Mouse (Mus musculus) midbrain, embryonic 16.5 days (tissue): ENCODE results near the gene Cox4i2. TPM values are rescaled to one million over a fixed set of nuclear protein-coding genes. Genes with fewer than 3 reads are reported as not detected.
A peak's percentile ranks its signal among the peaks of the same experiment; 100 is the strongest.

Experiments
- ATAC-seq: fragments of 200-750 bp; cut with Nextera tagmentation; 2 replicates; pipeline ENCODE4 v1.8.0; 2017; ENCODE audit warnings: moderate TSS enrichment
- H3K27ac ChIP-seq: fragments of 300-500 bp; sonication (generic); 2 replicates; pipeline ENCODE4 v1.5.1; 2014; ENCODE audit warnings: mild to moderate bottlenecking, low read length, mixed read lengths
- H3K27me3 ChIP-seq: fragments of 300-500 bp; sonication (generic); 2 replicates; pipeline ENCODE4 v1.6.1; 2014; ENCODE audit warnings: low read depth, low read length, mixed read lengths; ENCODE audit not compliant: control insufficient read depth, insufficient read depth
- H3K36me3 ChIP-seq: fragments of 300-500 bp; sonication (generic); 2 replicates; pipeline ENCODE4 v1.6.1; 2014; ENCODE audit warnings: mild to moderate bottlenecking, low read length, moderate library complexity, mixed read lengths; ENCODE audit not compliant: control insufficient read depth, insufficient read depth
- H3K4me1 ChIP-seq: fragments of 300-500 bp; sonication (generic); 2 replicates; pipeline ENCODE4 v1.6.1; 2014; ENCODE audit warnings: mild to moderate bottlenecking, low read length, mixed read lengths; ENCODE audit not compliant: control insufficient read depth, insufficient read depth
- H3K4me2 ChIP-seq: fragments of 300-500 bp; sonication (generic); 2 replicates; pipeline ENCODE4 v1.6.1; 2014; ENCODE audit warnings: mild to moderate bottlenecking, low read length, mixed read lengths
- H3K4me3 ChIP-seq: fragments of 300-500 bp; sonication (generic); 2 replicates; pipeline ENCODE4 v1.5.1; 2014; ENCODE audit warnings: low read depth, mild to moderate bottlenecking, low read length, moderate library complexity, mixed read lengths
- H3K9ac ChIP-seq: fragments of 300-500 bp; sonication (generic); 2 replicates; pipeline ENCODE4 v1.6.1; 2014; ENCODE audit warnings: low read depth, low read length, mixed read lengths
- H3K9me3 ChIP-seq: fragments of 300-500 bp; sonication (generic); replicated peaks from 2 replicates; pipeline ENCODE4 v1.6.1; 2014; ENCODE audit warnings: mild to moderate bottlenecking, low read length, mixed read lengths; ENCODE audit not compliant: control insufficient read depth, poor library complexity, severe bottlenecking
- WGBS: fragments of 180-500 bp; shearing (Covaris S2); extraction: QIAGEN DNeasy Blood & Tissue Kit; methylation state at CpG from one replicate; pipeline ENCODE4 v1.1.7; 2014; 5-methylcytosine and 5-hydroxymethylcytosine counted together
- polyA plus RNA-seq: library from polyadenylated mRNA; unstranded; fragments of >200 nt; fragmentation: Nextera tagmentation; extraction: Ambion mirVana; gene quantifications from 2 replicates; pipeline ENCODE4 v1.2.1, GENCODE M21; 2015

Cox4i2 gene
- polyA plus RNA-seq, 1 experiment from 2014 or later, result 5.0 TPM

DNA sequence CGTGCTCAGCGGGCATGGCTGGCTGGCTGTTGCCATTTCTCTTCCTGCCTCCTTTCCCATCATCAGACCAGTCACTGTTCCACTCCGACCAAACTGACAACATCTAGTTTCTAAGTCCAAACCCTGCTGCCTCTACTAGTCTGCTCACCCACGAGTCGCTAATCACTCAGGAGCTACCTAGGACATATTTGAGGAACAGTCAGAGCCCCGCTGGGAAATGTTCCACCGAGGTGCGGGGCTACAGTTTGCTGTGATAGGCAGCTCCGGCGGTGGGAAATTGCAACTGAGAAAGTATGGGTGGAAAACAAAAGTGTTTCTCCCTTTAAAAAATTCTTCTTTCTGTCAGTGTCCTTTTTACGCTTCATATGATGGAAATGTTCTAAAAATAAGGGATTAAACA, 36.3 kb upstream of the Cox4i2 start:
- 39% methylated on average over 11 of the region's 11 CpGs for WGBS
- Histone ChIP-seq H3K36me3 (no peaks in the 10 kb centered on the region), H3K4me2 (no peak overlapping the region), H3K9me3 (no peaks in the 10 kb centered on the region), H3K27me3 (no peaks in the 10 kb centered on the region), H3K4me3 (no peak overlapping the region), H3K27ac (peak overlapping the region; percentile 12; the same call in 1 of the 2 replicates), H3K4me1 (no peaks in the 10 kb centered on the region), H3K9ac (no peak overlapping the region)
- ATAC-seq, result no peak; the same call in 1 of the 2 replicates

DNA sequence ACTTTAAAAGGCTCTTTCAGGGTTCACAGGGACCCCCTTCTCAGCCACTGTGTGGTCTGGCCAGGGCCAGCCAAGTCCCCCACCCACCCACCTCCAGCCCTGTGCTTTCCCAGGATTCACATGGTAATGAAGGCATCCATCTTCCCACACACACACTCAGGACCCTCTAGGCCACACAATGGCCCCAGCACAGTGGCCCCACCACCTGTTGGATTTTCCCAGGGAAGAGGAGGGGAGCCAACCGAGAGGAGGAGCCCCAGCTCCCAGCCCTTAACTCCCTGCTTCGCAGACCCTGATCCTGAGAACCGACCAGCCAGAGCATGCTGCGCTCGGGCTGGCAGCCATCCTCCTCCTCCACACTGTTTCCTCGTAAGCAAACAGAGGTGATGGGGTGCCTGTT, 35.9 kb upstream of the Cox4i2 start:
- 12% methylated on average over 6 of the region's 6 CpGs for WGBS
- H3K4me1 ChIP-seq, result no peaks in the 10 kb centered on the region
- H3K27me3 ChIP-seq, result no peaks in the 10 kb centered on the region
- no peaks in the 10 kb centered on the region for H3K36me3 ChIP-seq
- no peak overlapping the region for H3K4me2 ChIP-seq
- no peak overlapping the region for H3K27ac ChIP-seq
- H3K9me3 ChIP-seq, result no peaks in the 10 kb centered on the region
- H3K9ac ChIP-seq, result no peak overlapping the region
- H3K4me3 ChIP-seq, result no peak overlapping the region
- peak; percentile 68 for ATAC-seq

- WGBS, result 2% methylated on average over 33 of the region's 37 CpGs
- 0 out of 2 replicates have a peak, but pooled peaks cover 2% of the 10 kb centered on the region for H3K27me3 ChIP-seq
- peak overlapping the region; percentile 30 for H3K4me3 ChIP-seq
- H3K36me3 ChIP-seq, result no peaks in the 10 kb centered on the region
- H3K27ac ChIP-seq, result no peak overlapping the region
- H3K4me2 ChIP-seq, result peak overlapping the region; percentile 56
- peak overlapping the region; percentile 61 for H3K9ac ChIP-seq
- H3K4me1 ChIP-seq, result no peaks in the 10 kb centered on the region
- peak; percentile 62; the same call in 1 of the 2 replicates for ATAC-seq
- H3K9me3 ChIP-seq, result no peaks in the 10 kb centered on the region
Observed at GRCm38 (mm10) chr2:152723651-152724331, 30.2 kb upstream of the Cox4i2 start.

DNA sequence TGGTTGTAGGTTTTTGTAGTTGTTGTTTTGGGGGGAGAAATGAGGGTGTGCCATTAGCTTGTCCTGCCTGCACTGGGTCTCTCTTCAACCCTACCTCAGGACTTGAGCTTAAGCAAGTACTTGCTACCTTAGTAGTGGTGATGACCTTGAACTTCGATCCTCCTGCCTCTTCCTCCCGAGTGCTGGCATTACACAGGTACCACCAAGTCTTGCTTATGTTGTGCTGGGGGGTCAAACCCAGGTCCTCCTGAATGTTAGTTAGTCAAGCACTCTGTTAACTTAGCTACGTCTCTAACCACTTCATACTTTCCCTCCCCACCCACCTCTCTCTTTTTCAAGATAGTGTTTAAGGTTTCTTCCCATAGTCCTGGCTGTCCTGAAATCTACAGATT, 29.6 kb upstream of the Cox4i2 start:
- Histone ChIP-seq H3K36me3 (no peaks in the 10 kb centered on the region), H3K9ac (peak overlapping the region; percentile 61; the same call in 1 of the 2 replicates), H3K4me2 (no peak overlapping the region), H3K4me1 (no peaks in the 10 kb centered on the region), H3K27ac (no peak overlapping the region), H3K27me3 (0 out of 2 replicates have a peak, but pooled peaks cover 2% of the 10 kb centered on the region), H3K4me3 (peak overlapping the region; percentile 30), H3K9me3 (no peaks in the 10 kb centered on the region)
- no peak for ATAC-seq
- 70% methylated on average over 3 of the region's 3 CpGs for WGBS

DNA sequence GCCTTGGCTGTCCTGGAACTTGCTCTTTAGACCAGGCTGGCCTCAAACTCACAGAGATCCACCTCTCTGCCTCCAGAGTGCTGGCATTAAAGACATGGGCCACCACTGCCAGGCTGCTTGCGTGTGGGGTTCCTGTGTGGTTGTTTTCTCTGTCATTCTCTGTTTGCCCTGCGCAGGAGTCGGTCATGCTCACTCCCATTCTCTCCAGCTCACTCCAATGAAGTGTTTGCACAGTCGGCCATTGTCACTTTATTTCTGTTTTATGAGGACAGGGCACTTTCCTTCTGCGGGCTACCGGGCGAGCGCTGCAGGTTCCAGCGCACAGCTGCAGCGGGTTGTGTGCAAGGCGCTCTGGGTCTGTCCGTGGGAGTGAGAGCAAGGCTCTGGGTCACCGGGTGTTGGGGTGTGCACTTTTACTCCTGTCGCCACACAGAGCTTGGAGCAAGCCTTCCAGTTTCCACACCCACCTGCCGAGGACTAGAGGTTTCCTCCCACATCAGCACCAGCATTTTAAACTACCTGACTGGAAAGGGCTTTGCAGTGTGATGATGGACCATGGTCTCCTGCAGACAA, 28.7 kb upstream of the Cox4i2 start:
- no peaks in the 10 kb centered on the region for H3K4me1 ChIP-seq
- H3K27me3 ChIP-seq, result 0 out of 2 replicates have a peak, but pooled peaks cover 2% of the 10 kb centered on the region
- no peak overlapping the region for H3K4me3 ChIP-seq
- no peaks in the 10 kb centered on the region for H3K9me3 ChIP-seq
- H3K9ac ChIP-seq, result no peak overlapping the region
- ATAC-seq, result no peak
- H3K36me3 ChIP-seq, result no peaks in the 10 kb centered on the region
- H3K27ac ChIP-seq, result no peak overlapping the region
- WGBS, result 70% methylated on average over 15 of the region's 15 CpGs
- no peak overlapping the region for H3K4me2 ChIP-seq

GRCm38 (mm10) chr2:152726213-152726612, 27.8 kb upstream of the Cox4i2 start:
- H3K27ac ChIP-seq, result no peak overlapping the region
- H3K4me2 ChIP-seq, result no peak overlapping the region
- no peak overlapping the region for H3K4me3 ChIP-seq
- no peaks in the 10 kb centered on the region for H3K36me3 ChIP-seq
- 88% methylated on average over 6 of the region's 6 CpGs for WGBS
- H3K4me1 ChIP-seq, result no peaks in the 10 kb centered on the region
- ATAC-seq, result no peak
- H3K9ac ChIP-seq, result no peak overlapping the region
- no peaks in the 10 kb centered on the region for H3K9me3 ChIP-seq
- 0 out of 2 replicates have a peak, but pooled peaks cover 2% of the 10 kb centered on the region for H3K27me3 ChIP-seq

GRCm38 (mm10) chr2:152726751-152727335, 27.1 kb upstream of the Cox4i2 start:
- 60% methylated on average over 6 of the region's 6 CpGs for WGBS
- no peak overlapping the region for H3K27ac ChIP-seq
- no peak overlapping the region for H3K4me3 ChIP-seq
- no peak for ATAC-seq
- H3K4me1 ChIP-seq, result no peaks in the 10 kb centered on the region
- H3K4me2 ChIP-seq, result no peak overlapping the region
- H3K9ac ChIP-seq, result no peak overlapping the region
- H3K36me3 ChIP-seq, result no peaks in the 10 kb centered on the region
- H3K27me3 ChIP-seq, result 0 out of 2 replicates have a peak, but pooled peaks cover 2% of the 10 kb centered on the region
- H3K9me3 ChIP-seq, result no peaks in the 10 kb centered on the region

DNA sequence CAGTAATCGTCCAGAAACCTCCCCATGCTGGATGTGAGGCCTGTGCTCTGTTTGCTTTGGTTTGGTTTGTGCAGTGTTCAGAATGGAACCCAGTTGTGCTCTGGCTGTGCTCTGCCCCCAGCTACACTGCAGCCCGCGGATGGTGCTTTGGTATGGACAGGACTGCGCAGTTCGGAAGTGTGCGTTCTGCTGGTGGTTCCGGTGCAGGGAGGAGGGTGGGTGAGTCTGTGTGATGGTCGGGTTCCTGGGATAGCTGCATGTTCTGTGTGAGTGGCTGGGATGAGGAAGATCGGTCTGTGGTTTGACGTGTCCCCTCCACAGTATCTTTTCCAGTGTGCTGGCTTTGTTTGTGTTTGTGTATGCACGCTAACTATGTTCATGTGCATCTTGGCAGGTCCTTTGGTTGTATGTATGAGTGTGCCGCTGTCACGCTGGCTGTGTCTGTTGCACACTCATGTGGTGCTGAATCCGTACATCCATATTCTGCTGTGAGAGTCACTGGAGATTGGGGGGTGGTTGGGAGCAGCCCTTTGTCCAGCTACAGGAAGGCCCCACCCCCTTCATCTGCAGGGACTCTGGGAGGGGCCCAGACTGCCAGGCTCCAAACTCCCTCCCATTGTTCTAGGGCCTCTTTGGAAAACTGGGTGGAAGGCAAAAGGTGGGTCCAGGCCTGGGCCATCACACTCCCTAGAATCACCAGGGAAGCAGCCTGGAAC, 26.0 kb upstream of the Cox4i2 start:
- Histone ChIP-seq H3K9me3 (no peaks in the 10 kb centered on the region), H3K4me2 (no peak overlapping the region), H3K4me1 (no peaks in the 10 kb centered on the region), H3K4me3 (no peak overlapping the region), H3K9ac (no peak overlapping the region), H3K27me3 (0 out of 2 replicates have a peak, but pooled peaks cover 2% of the 10 kb centered on the region), H3K36me3 (no peaks in the 10 kb centered on the region), H3K27ac (no peak overlapping the region)
- no peak for ATAC-seq
- 83% methylated on average over 14 of the region's 14 CpGs for WGBS
